Mouse (Mus musculus) G1E (cell line): ENCODE measurements around the gene Fbxo42. TPM values are rescaled to one million over a fixed set of nuclear protein-coding genes. Genes with fewer than 3 reads are reported as not detected.

ENCODE experiments used
- ATAC-seq: 2 replicates; pipeline ENCODE4 v1.8.0; 2016; ENCODE audit warnings: mild to moderate bottlenecking; ENCODE audit not compliant: insufficient number of reproducible peaks, poor library complexity, low FRiP score, severe bottlenecking; ENCODE audit errors: extremely low read depth
- DNase-seq: peaks from one replicate; pipeline ENCODE4 v3.0.0; 2012; ENCODE audit warnings: low spot score
- H3K27me3 ChIP-seq: 2 replicates; pipeline ENCODE4 v1.6.1; 2012; ENCODE audit warnings: mild to moderate bottlenecking, low read length, inconsistent platforms; ENCODE audit not compliant: insufficient read depth
- H3K36me3 ChIP-seq: replicated peaks from 2 replicates; pipeline ENCODE3; 2012; ENCODE audit warnings: mild to moderate bottlenecking, inconsistent platforms
- H3K4me1 ChIP-seq: 2 replicates; pipeline ENCODE4 v1.6.1; 2012; ENCODE audit warnings: low read depth, low read length, inconsistent platforms, mixed read lengths; ENCODE audit not compliant: insufficient read depth
- H3K4me3 ChIP-seq: 2 replicates; pipeline ENCODE4 v1.5.1; 2012; ENCODE audit warnings: low read depth, mild to moderate bottlenecking, inconsistent platforms, low read length, moderate library complexity, mixed read lengths
- H3K9me3 ChIP-seq: replicated peaks from 2 replicates; pipeline ENCODE4 v1.6.1; 2012; ENCODE audit warnings: inconsistent platforms
- CTCF ChIP-seq: IDR thresholded peaks from 2 replicates; pipeline ENCODE4 v1.5.1; 2012; ENCODE audit warnings: low read depth, low read length, inconsistent platforms, mixed read lengths
- GATA1 ChIP-seq: IDR thresholded peaks from 2 replicates; pipeline ENCODE4 v1.6.1; 2012; ENCODE audit warnings: borderline replicate concordance, low read length, inconsistent platforms, mixed read lengths
- GATA2 ChIP-seq: IDR thresholded peaks from 2 replicates; pipeline ENCODE4 v1.6.1; 2012; ENCODE audit warnings: low read depth, low read length, inconsistent platforms, borderline replicate concordance
- POLR2AphosphoS5 ChIP-seq: IDR thresholded peaks from 2 replicates; pipeline ENCODE4 v1.6.1; 2012; ENCODE audit warnings: low read depth, low read length, inconsistent platforms; ENCODE audit not compliant: insufficient replicate concordance
- TAL1 ChIP-seq: conservative IDR thresholded peaks from 2 replicates; pipeline ENCODE4 v1.6.1; 2012; ENCODE audit warnings: low read depth, low read length, inconsistent platforms, mixed read lengths
- polyA plus RNA-seq: library from polyadenylated mRNA; stranded (reverse); fragments of >175 nt; gene quantifications from 2 replicates; pipeline ENCODE4 v1.2.3, GENCODE M21; 2012
- total RNA-seq, 2 experiments: library from RNA; stranded (forward) in 1 of 2; stranded (reverse) in 1 of 2; fragments of 200-1000 nt in 1 of 2; fragments of >200 nt in 1 of 2; fragmentation: Nextera tagmentation in 1 of 2; gene quantifications; 2 replicates each; pipeline ENCODE4 v1.2.3; 2014 to 2017

Gene Fbxo42
- total and polyA plus RNA-seq, 3 experiments: 8.3 to 36.7 (median 15.5) TPM

DNA sequence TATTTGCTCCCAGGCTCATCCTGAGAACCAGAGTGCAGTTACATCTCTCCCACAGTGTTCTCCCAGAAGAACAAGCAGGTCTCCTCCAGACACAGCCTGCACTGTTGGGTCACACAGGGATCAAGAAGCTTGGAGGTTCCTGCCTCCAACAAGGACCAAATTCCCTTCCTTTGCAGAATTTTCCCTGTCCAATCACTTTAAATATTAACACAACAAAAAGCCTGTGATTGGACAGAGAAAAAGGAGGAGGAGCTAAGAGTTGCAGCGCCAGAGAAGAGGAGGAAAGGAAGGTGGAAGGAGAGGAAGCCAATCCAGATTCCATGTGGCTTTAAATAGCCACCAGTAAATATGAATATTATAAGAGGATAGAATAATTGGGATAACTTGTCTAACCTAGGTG lies 24.6 kb upstream of the Fbxo42 start:
- H3K36me3 ChIP-seq: peaks cover 94% of the 10 kb centered on the region
- DNase-seq: no peak
- no peak overlapping the region for H3K4me3 ChIP-seq
- TF ChIP-seq CTCF (no peak), GATA1 (no peak), GATA2 (no peak)
- no peak for ATAC-seq
- peaks cover 31% of the 10 kb centered on the region for H3K4me1 ChIP-seq
- H3K9me3 ChIP-seq: no peaks in the 10 kb centered on the region
- H3K27me3 ChIP-seq: no peaks in the 10 kb centered on the region

DNA sequence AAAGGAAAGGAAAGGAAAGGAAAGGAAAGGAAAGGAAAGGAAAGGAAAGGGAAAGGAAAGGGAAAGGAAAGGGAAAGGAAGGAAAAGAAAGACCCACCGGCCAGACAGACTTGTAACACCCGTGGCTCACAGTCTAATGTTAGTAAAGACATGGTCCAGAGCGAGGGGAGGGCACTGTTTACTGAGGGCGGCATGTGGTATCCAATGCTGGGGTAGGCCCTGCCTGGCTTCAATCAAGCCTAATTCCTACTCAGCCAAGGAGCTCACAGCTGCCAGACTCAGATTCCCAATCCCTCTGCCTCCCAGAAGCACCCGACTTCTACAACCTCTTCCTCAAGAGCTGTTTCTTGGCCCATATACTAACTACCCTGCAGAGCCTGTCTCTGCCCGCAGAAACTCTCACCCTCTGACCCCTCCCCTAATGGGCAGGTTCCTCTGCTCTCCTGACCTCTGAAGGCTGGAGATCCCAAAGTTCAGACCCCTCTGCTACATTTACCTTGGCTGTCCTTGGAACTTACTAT lies 18.5 kb upstream of the Fbxo42 start:
- ATAC-seq (no peak), DNase-seq (no peak)
- no peak overlapping the region for H3K4me3 ChIP-seq
- H3K9me3 ChIP-seq: no peaks in the 10 kb centered on the region
- H3K36me3 ChIP-seq: peaks cover 81% of the 10 kb centered on the region
- no peak for TF ChIP-seq CTCF
- no peak for TF ChIP-seq TAL1
- TF ChIP-seq POLR2AphosphoS5: no peak
- no peak for TF ChIP-seq GATA1
- H3K4me1 ChIP-seq: peaks cover 31% of the 10 kb centered on the region
- no peaks in the 10 kb centered on the region for H3K27me3 ChIP-seq

DNA sequence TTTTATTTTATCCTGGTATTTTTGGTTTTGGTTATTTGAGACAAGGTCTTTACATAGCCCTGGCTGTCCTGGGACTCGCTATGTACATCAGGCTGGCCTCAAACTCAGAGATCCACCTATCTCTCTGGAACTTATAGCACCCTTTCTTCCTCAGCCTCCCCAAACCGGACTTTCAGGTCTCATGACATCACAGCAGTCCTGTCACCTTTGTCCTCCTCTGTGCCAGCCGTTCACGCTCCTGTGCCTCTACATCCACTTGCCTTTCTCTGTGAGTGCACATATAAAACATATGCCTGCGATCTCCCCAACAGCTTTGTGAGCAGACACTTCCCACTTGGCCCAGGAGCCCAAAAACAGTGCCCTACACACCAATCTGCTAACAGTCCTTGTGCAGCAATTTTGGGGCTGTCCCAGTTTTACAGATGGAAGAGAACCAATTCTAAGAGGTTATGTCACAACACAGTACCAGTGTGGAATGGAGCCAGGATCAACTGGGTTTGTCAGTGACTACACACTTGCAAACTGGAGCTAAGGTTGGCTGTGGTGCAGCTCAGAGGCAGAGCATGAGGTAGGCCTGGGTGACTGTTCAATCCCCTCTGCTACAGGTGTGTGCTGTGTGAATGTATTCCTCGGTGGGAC lies 16.9 kb upstream of the Fbxo42 start:
- ATAC-seq (no peak), DNase-seq (no peak)
- Histone ChIP-seq H3K36me3 (peaks cover 80% of the 10 kb centered on the region), H3K4me1 (peaks cover 41% of the 10 kb centered on the region), H3K27me3 (no peaks in the 10 kb centered on the region), H3K9me3 (no peaks in the 10 kb centered on the region), H3K4me3 (no peak overlapping the region)
- no peak for TF ChIP-seq GATA2
- no peak for TF ChIP-seq CTCF
- TF ChIP-seq POLR2AphosphoS5: no peak
- TF ChIP-seq TAL1: no peak
- TF ChIP-seq GATA1: no peak

DNA sequence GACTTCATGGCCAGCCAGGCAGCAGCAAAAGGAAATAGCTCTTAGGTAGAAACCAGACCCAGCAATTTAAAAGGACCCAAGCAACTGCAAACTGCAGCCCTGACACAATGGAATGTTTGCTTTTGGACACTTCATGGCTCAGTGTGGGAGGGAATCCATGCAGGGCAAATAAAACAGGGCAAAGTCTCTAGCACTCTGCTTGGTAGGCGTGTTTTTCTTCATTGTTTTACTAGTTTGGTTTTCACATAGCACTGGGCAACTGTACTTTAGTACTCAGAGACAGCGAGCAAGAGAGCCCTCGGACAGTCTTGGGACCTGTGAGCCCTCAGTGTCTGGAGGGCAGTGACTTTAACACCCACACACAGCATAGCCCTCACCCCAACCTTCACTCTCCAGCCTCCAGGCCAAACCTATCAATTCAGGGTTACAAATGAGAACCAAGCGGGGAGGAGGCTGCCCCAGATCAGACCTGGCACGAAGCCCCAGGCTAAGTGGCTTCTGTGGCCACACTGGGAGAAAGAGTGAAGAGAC lies 16.1 kb upstream of the Fbxo42 start:
- Histone ChIP-seq H3K4me3 (no peak overlapping the region), H3K4me1 (peaks cover 46% of the 10 kb centered on the region), H3K27me3 (no peaks in the 10 kb centered on the region), H3K9me3 (no peaks in the 10 kb centered on the region), H3K36me3 (peaks cover 80% of the 10 kb centered on the region)
- ATAC-seq (no peak), DNase-seq (no peak)
- TF ChIP-seq POLR2AphosphoS5 (no peak), CTCF (no peak), GATA2 (no peak), TAL1 (no peak), GATA1 (no peak)

DNA sequence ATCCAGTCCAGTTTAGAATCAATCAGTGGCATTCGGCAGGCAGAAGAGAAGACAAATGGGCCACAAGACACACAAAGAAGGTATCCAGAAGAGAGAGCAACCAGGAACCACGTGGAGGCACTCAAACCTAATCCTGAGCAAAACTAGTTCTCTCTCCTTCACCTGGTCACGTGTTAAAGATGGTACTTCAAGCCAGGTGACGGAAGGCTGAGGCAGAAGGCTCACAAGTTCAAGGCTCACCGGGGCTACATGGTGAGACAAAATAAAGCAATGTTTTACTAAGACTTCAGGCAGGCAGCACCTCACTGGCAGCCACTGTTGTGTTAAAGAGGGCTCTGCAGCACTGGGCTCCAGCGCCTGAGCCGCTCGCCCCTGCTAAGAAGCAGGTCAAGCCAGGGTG lies 15.5 kb upstream of the Fbxo42 start:
- no peak for TF ChIP-seq POLR2AphosphoS5
- no peak for TF ChIP-seq CTCF
- TF ChIP-seq GATA1: no peak
- TF ChIP-seq GATA2: no peak
- TF ChIP-seq TAL1: no peak
- Histone ChIP-seq H3K4me3 (no peak overlapping the region), H3K27me3 (no peaks in the 10 kb centered on the region), H3K36me3 (peaks cover 79% of the 10 kb centered on the region), H3K4me1 (peaks cover 52% of the 10 kb centered on the region), H3K9me3 (no peaks in the 10 kb centered on the region)
- no peak for DNase-seq
- ATAC-seq: no peak

DNA sequence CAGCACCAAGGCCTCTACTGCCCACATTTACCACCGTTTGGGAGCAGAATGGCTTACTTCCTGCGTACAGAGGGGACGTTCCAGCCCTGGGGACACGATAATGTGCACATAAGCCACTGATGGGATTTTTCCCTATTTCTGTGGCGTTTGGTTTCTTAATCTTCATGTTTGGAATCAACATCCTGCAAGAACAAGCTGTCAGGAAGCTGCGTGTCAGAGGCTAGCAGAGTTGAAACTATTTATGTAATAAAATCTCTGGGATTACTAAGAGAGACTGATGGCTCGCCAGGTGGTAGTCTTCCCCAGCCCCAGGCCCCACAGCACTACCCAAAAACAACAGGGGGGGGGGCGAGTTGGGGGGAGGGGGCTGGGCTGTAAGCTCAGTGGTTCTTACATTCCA lies 14.5 kb upstream of the Fbxo42 start:
- DNase-seq: no peak
- Histone ChIP-seq H3K27me3 (no peaks in the 10 kb centered on the region), H3K4me3 (no peak overlapping the region), H3K36me3 (peaks cover 76% of the 10 kb centered on the region), H3K9me3 (no peaks in the 10 kb centered on the region), H3K4me1 (peaks cover 56% of the 10 kb centered on the region)
- ATAC-seq: no peak
- no peak for TF ChIP-seq GATA1
